In the genomic region with DNA sequence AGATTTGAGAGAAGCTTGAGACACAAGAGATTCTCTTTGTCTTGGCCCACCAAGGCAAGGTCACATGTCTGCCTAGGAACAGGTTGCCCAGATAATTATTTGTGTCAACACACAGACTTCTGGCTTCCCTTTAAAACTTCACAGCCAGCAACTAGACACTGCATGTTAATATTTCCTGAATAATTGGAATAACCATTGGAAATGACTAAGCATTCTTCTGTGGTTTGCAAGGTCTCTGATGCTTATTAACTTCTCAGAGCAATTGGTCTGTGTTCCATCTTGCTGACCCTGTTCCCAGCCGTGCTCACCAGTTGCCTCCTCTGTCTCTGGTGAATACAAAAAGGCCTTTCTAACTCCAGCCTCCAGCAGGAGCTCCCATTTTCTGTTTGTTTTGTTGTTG, we compare ENCODE assay signal across 27 mouse cellular contexts. TPM values are rescaled to one million over a fixed set of nuclear protein-coding genes. Genes with fewer than 3 reads are reported as not detected.
"Had no signal": no experiment of that assay in that cellular context is flagged by ENCODE, and none has a peak within 500 bp of the region (broad histone marks: within the 10 kb centered on the region; RNA-seq: fewer than 3 reads in every experiment).

No protein-coding gene starts in this region.

- H3K9ac ChIP-seq: lung, embryonic 14.5 days; midbrain, embryonic 12.5 days; neural tube, embryonic 13.5 days; neural tube, embryonic 15.5 days had no signal

- DNase-seq: lung, adult 18-20 months; lung, embryonic 14.5 days; lung, postnatal 10 days; lung, postnatal 4 days; midbrain, embryonic 14.5 days; retina, postnatal 1 day; right cerebral cortex, adult 18-20 months; right cerebral cortex, postnatal 25 days; right cerebral cortex, postnatal 4 days; spleen, adult 18-20 months; thymus, adult 2 months; thymus, postnatal 25 days; thymus, postnatal 4 days had no signal

- H3K4me1 ChIP-seq: midbrain, embryonic 10.5 days; midbrain, embryonic 12.5 days; neural tube, embryonic 13.5 days; neural tube, embryonic 15.5 days had no signal

- H3K4me2 ChIP-seq: lung, embryonic 14.5 days; midbrain, embryonic 12.5 days; neural tube, embryonic 13.5 days; neural tube, embryonic 15.5 days had no signal

- H3K27me3 ChIP-seq: midbrain, embryonic 12.5 days; neural tube, embryonic 13.5 days; neural tube, embryonic 15.5 days had no signal

- H3K36me3 ChIP-seq: midbrain, embryonic 10.5 days; midbrain, embryonic 12.5 days; neural tube, embryonic 13.5 days; neural tube, embryonic 15.5 days had no signal

- ATAC-seq: midbrain, embryonic 16.5 days had no signal

- H3K9me3 ChIP-seq: midbrain, embryonic 10.5 days; midbrain, embryonic 12.5 days; neural tube, embryonic 13.5 days; neural tube, embryonic 15.5 days had no signal

- H3K4me3 ChIP-seq: midbrain, embryonic 10.5 days; midbrain, embryonic 12.5 days; myocyte; neural tube, embryonic 13.5 days; neural tube, embryonic 15.5 days had no signal

- H3K27ac ChIP-seq: midbrain, embryonic 10.5 days; midbrain, embryonic 12.5 days; neural tube, embryonic 13.5 days; neural tube, embryonic 15.5 days had no signal

RNA-seq across cellular contexts. Expression of a gene that starts 17.6 kb away (rescaled TPM):
- total RNA-seq: megakaryocyte, adult 5-6 weeks; megakaryocyte-erythroid progenitor cell, adult 5-6 weeks had no signal
- polyA plus RNA-seq: lung, embryonic 14.5 days; lung, embryonic 16.5 days; midbrain, embryonic 10.5 days; midbrain, embryonic 12.5 days; midbrain, embryonic 14.5 days; midbrain, embryonic 16.5 days; myocyte; neural tube, embryonic 11.5 days; neural tube, embryonic 13.5 days; neural tube, embryonic 15.5 days; small intestine, adult 2 months; stomach, embryonic 14.5 days; stomach, embryonic 16.5 days; urinary bladder, adult 2 months had no signal
